Mouse (Mus musculus): ENCODE results near the gene Nupr1. TPM values are rescaled to one million over a fixed set of nuclear protein-coding genes. Genes with fewer than 3 reads are reported as not detected.
A peak's percentile ranks its signal among the peaks of the same experiment; 100 is the strongest.

The Nupr1 gene
- 1 to 10 TPM; 6.8 to 8.8 TPM for total RNA-seq (2021)
- long read RNA-seq, partial matches to known transcripts: 0 of 2 reads
- long read RNA-seq, other reads (novel, unspliced or antisense): 0 of 2 reads

GRCm38 (mm10) chr7:126630824-126631518 is at the start of gene Nupr1:
Gene Nupr1, minus strand, starts transcription at chr7:126630861.
- no peak for DNase-seq (ENCODE audit: low spot score in 2 of 2)

GRCm38 (mm10) chr7:126679683-126680082 is 49.0 kb upstream of the Nupr1 start:
- no peak for DNase-seq (ENCODE audit: low spot score in 2 of 2)

GRCm38 (mm10) chr7:126678545-126679341 is 48.1 kb upstream of the Nupr1 start:
- DNase-seq (ENCODE audit: low spot score in 2 of 2): no peak

- DNase-seq (ENCODE audit: low spot score in 2 of 2): no peak
These were observed 46.1 kb upstream of the Nupr1 start for GRCm38 (mm10) chr7:126676631-126677220.

GRCm38 (mm10) chr7:126676207-126676606 is 45.5 kb upstream of the Nupr1 start, which contains the start of gene Sult1a1:
Gene Sult1a1, minus strand, starts transcription at chr7:126676432.
- peak in 1 of 2 experiments; percentile 51 for DNase-seq (ENCODE audit: low spot score in 2 of 2)

GRCm38 (mm10) chr7:126675104-126675503 is 44.4 kb upstream of the Nupr1 start:
- DNase-seq (ENCODE audit: low spot score in 2 of 2): no peak

GRCm38 (mm10) chr7:126672111-126672510 is 41.5 kb upstream of the Nupr1 start:
- no peak for DNase-seq (ENCODE audit: low spot score in 2 of 2)

- no peak for DNase-seq (ENCODE audit: low spot score in 2 of 2)
These were observed 39.5 kb upstream of the Nupr1 start for GRCm38 (mm10) chr7:126670152-126670551.

GRCm38 (mm10) chr7:126668452-126668851 is 37.8 kb upstream of the Nupr1 start:
- DNase-seq (ENCODE audit: low spot score in 2 of 2): no peak

- DNase-seq (ENCODE audit: low spot score in 2 of 2): no peak
These were observed 36.9 kb upstream of the Nupr1 start for GRCm38 (mm10) chr7:126667495-126668090.

GRCm38 (mm10) chr7:126665269-126665668 is 34.6 kb upstream of the Nupr1 start:
- peak in 1 of 2 experiments; percentile 21 for DNase-seq (ENCODE audit: low spot score in 2 of 2)

GRCm38 (mm10) chr7:126663646-126664045 is 33.0 kb upstream of the Nupr1 start:
- no peak for DNase-seq (ENCODE audit: low spot score in 2 of 2)

GRCm38 (mm10) chr7:126659771-126660170 is 29.1 kb upstream of the Nupr1 start:
- no peak for DNase-seq (ENCODE audit: low spot score in 2 of 2)

GRCm38 (mm10) chr7:126657522-126657921 is 26.9 kb upstream of the Nupr1 start:
- DNase-seq (ENCODE audit: low spot score in 2 of 2): no peak

- DNase-seq (ENCODE audit: low spot score in 2 of 2): no peak
These were observed 25.0 kb upstream of the Nupr1 start for GRCm38 (mm10) chr7:126655695-126656094.

- no peak for DNase-seq (ENCODE audit: low spot score in 2 of 2)
These were observed 23.3 kb upstream of the Nupr1 start for GRCm38 (mm10) chr7:126653991-126654390.

GRCm38 (mm10) chr7:126650852-126651251 is 20.2 kb upstream of the Nupr1 start:
- DNase-seq (ENCODE audit: low spot score in 2 of 2): no peak

GRCm38 (mm10) chr7:126649231-126650051 is 18.8 kb upstream of the Nupr1 start, which contains the start of gene Sgf29:
Gene Sgf29, plus strand, starts transcription at chr7:126649309.
- peak; percentile 92 to 95 for DNase-seq (ENCODE audit: low spot score in 2 of 2)

- no peak for DNase-seq (ENCODE audit: low spot score in 2 of 2)
These were observed 17.8 kb upstream of the Nupr1 start for GRCm38 (mm10) chr7:126648486-126648885.

- DNase-seq (ENCODE audit: low spot score in 2 of 2): no peak
These were observed 15.0 kb upstream of the Nupr1 start for GRCm38 (mm10) chr7:126645708-126646107.

Data from layer of hippocampus, adult 18-20 months (tissue).